Mouse (Mus musculus) ES-E14 (cell line): ENCODE results near the gene Rplp1.

Experiments
- CHD2 ChIP-seq: IDR thresholded peaks from 2 replicates; pipeline ENCODE4 v1.6.1; 2014; ENCODE audit warnings: mild to moderate bottlenecking, low read depth, low read length, inconsistent platforms
- ZC3H11A ChIP-seq: IDR thresholded peaks from 2 replicates; pipeline ENCODE4 v1.6.1; 2012; ENCODE audit warnings: low read depth, mild to moderate bottlenecking, inconsistent platforms, low read length, borderline replicate concordance

DNA sequence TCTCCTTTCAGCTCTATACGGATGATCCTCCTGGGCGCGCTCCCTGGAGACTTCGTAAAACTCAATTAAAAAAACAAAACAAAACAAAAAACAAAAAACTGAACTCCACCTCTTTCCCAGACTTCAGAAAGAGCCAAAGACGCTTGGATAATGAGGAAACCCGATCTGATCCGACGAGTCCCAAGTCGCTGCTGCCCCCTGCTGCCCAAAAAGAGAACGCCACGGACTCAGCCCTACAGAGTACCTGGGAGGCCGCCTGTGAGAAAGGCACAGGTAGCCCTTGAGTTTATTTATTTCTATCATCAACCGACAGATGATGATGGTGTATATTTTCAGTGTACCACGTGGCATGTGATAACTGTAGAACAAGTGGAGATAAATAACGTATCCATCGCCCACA is 14.5 kb downstream of the Rplp1 start:
- TF ChIP-seq ZC3H11A (no peak), CHD2 (no peak)
